Mouse (Mus musculus): ENCODE results near the gene Nifk.

The Nifk gene

DNA sequence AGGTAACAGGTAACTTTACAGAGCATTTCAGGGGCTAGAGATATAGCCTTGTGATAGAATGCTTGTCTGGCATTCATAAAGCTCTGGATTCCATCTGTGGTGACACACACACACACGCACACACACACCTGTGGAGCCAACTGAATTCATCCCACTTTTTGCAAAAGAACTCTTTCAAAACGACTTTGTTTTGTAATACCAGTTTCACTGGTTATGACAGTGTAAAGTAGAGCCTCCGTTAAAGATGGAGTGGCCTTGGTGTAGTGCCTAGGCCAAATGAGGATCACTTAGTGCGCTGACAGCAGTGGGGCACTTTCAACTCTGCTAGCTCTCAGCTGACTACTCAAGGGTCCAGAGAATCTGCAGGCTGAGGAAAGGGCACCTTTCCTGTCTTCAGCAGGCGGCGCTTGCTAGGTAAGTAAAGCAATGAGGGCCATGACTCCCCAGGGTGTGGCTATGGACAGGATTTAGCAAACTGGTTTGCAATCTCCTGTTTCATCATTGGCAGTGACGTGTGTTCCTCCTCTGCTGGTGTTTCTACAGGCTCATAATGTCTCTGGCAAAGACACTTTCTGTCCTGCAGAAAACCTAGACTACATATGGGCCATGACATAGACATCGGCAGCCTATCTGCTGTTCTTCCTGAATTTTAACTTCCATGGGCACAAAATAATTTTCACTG, 58.6 kb downstream of the Nifk start:
- no peak for DNase-seq (ENCODE audit: low read depth, low spot score)
